Mouse (Mus musculus) layer of hippocampus, adult 11-12 months (tissue): ENCODE data around the gene Kat5.

Experiments
- DNase-seq: peaks from one replicate; pipeline ENCODE4 v3.0.0; 2022; ENCODE audit warnings: low spot score

Gene Kat5

DNA sequence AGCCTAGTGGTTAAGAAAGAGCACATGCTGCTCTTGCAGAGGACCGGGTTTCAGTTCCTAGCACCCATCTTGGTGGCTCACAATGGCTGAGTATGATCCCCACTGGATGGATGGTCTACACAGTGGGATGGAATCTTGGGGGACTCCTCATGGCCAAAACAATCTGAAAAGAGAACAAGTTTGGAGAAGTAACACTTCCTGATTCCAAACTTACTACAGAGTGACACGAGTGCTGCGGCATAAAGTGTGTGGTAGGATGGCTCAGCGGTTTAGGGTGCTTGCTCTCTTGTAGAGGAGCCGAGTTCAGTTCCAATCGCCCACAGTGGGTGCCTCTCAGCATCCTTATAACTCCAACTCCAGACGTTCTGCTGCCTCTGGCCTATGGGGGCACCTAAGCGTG is 15.3 kb upstream of the Kat5 start:
- DNase-seq: no peak

DNA sequence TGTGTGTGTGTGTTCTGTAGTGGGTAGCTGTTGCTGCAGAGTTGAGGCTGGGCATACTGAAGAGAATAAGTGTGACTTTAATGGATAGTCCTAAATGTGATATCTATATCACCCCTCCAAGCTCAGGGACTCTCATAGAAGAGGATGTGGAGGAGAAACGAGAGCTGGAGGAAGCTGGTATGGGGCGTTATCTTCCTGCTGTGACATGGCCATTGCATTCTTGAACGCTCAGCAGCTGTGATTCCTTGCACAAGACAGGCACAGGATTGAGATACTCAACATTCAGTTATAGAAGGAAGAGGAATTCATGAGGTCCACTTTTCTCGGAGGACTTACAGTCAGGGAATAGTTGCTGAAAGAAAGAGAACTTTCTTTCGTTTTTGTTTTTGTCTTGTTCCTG is 11.8 kb upstream of the Kat5 start:
- DNase-seq: no peak

DNA sequence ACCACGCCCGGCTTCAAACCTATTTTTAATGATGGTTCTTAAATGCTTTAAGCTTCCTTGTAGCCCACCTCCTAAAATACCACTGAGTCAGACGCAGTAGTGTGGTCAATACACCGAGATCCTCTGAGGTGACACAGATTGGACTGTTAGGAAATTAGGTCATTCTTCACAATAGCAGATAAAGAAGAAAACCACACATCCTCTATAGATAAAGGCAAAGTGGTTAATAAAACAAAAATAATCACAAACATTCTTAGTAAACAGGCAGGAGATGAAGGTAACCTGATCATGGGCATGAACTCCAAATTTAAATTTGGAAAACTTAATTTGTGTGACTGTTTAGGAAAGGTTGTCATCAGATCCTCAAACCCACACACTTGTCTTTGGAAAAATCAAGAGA is 10.0 kb upstream of the Kat5 start:
- no peak for DNase-seq

DNA sequence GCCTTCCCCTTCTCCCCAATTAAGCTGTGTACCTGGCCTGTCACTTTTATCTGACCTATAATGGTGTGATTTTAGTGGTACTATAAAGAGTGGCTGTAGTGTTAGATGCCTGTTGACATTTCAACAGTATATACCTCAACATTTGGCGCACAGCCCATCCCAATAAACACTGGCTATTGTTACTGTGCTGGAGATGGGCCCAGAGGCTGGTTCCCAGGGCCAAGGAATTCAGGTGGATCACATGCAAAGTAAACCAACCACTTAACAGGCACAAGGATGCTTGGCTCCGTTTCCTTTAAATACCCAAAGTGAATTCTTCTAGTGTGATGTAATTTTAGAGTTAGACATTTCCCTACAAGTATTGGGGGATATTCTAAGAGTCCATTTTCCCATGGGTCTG is 4.9 kb upstream of the Kat5 start:
- DNase-seq: no peak

DNA sequence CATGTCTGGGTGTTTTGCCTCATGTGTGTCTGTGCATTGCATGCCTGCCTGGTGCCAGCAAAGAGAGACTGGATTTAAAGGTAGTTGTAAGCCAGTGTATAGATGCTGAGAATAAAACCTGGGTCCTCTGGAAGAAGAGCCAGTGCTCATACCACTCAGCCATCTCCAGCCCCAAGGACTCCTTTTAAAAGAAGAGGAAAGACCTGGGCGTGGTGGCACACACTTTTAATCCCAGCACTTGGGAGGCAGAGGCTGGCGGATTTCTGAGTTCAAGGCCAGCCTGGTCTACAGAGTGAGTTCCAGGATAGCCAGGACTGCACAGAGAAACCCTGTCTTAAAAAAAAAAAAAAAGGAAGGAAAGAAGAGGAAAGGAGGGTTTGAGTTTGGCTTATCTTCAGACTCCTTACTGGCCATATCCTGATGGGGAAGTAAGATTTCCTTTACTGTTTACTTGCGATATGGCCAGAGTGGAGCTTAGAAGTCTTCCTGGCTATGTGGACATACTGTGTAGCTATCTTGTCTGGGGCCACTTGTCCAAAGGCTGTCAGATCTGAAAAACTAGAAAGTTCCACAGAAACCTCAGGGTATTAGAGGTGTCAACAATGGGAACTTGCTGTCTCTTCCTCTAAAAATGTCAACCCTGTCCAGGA is 2.9 kb upstream of the Kat5 start:
- DNase-seq: no peak

DNA sequence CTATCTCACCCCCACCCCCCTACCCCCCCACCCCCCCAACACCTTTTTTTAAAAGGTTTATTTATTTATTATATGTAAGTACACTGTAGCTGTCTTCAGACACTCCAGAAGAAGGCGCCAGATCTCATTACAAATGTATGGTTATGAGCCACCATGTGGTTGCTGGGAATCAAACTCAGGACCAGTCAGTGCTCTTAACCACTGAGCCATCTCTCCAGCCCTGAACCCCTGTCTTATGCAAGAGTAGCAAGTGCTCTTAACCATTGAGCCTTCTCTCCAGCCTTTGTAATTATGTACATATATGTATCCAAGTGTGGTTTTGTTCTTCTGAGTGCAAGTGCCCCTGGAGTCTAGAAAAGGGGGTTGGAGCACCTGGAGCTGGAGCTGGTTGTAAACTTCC is 1.9 kb upstream of the Kat5 start:
- no peak for DNase-seq

DNA sequence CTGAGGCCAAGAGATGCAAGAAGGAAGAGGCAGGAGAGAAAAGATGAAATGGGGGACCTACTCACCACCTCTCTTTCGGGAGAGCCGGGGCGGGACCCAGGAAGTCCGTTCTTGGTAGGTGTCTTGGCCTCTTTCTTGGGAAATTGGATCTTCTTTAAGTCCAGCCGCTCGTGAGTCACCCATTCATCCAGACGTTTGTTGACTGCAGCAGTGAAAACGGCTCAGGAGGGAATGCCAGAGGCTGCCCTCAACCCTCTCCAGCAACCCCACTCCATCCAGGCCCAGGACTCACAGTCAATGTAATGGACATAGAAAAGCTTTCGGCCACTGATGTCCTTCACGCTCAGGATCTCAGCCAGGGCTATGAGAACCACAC is 878 bp downstream of the Kat5 start:
- DNase-seq: no peak

DNA sequence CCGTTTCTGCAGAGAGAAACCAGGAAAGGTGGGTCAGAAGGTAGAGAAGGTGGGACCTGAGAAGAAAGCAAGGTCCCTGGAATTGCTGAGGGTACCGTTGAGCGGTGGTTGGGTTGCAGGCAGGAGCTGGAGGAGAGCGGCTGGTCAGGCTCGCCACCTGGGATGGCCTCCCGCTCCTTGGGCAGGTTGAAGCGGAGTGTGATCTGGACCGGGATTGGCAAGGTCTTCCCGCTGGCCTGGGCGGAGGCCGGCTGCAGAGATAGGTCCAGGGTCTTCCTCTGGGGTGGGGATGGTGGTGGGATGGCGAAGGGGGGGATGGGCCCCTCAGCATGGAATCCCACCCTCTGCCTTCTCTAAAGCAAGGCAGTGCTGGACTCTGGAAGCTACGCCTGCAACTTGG is 1.3 kb downstream of the Kat5 start:
- no peak for DNase-seq

DNA sequence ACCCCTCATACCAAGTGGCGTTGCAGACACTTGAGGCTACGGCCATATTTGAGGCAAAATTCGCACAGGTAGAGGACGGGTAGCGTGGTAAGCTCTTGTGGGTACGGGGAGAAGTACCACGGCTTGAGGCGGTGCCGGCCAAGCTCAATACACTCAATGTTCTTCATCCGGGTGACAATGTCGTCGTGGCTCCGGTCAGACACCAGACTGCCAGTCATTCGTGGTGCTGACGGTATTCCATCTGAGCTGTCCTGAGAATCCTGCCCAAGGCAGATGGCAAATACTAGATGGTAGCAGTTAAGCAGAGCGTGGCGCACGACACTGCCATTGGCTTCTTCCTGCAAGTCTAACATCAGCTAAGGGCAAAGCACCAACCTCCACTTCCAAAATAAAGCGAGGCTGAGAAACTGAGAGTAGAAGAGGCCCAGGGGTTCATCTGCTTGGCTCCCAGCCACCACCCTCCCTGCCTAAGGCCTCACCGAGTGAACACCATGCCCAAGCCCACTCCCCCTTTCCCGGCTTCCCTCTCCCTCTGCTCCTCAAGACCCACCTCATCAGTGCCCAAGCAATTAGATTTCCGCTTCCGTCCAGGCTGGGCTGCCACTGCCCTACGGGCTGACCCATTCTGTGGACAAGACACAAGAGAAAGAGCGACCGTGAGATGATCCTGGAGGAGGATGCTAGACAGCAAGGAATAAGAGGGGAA is 2.2 kb downstream of the Kat5 start:
- DNase-seq: no peak

DNA sequence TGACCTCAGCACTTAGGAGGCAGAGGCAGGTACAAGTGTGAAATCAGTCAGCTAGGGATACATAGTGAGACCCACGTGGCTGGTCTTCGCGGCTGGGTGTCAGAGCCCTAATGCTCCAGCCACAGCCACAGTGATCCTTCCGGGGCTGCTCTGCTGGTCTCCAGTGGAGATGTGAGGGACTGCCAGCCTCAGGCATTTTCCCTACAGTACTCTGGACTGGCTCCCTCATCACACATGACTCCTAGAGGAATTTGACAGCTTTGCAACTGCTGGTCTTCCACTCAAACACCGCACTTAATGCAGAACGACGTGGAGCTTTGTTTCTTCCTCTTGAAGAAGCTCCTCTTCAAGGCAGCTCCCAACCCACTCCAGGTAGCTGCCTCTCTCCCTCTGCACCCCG is 3.8 kb downstream of the Kat5 start:
- no peak for DNase-seq

DNA sequence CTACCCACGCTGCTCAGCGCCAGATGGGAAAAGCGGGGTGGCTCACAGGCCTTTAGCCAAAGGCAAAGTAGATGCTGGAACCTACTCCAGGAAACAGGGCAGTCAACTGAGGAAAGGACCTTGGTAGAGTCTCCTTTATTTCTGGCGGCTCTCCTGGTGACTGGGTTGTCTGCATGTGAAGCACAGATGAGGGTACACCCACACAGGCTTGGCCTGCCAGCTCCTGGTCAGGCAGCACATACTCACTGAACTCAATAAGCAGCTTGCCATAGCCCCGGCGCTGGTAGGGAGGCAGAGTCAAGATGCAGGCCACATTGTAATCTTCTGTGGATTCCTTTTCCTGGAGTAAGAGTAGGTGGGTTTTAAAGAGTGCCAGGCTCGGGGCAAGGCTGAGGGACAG is 4.9 kb downstream of the Kat5 start:
- no peak for DNase-seq

DNA sequence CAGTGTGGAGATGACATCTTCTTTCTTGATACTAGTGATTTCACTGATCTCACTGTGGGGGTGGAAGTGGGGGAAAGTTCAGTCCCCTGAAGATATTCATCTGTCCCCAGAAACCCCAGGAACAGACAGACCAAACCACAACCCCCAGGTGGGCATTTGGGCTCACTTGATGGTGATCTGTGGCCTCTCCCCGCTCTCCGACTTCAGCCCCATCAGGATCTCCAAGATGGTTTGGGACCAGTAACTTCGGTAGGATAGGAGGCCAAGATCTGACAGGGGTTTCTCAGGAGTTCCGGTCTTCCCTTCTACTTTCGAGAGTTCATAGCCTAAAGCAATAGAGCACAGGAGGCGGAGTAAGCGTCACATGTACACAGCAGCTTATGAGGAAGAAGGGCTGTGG is 6.4 kb downstream of the Kat5 start:
- DNase-seq: no peak

DNA sequence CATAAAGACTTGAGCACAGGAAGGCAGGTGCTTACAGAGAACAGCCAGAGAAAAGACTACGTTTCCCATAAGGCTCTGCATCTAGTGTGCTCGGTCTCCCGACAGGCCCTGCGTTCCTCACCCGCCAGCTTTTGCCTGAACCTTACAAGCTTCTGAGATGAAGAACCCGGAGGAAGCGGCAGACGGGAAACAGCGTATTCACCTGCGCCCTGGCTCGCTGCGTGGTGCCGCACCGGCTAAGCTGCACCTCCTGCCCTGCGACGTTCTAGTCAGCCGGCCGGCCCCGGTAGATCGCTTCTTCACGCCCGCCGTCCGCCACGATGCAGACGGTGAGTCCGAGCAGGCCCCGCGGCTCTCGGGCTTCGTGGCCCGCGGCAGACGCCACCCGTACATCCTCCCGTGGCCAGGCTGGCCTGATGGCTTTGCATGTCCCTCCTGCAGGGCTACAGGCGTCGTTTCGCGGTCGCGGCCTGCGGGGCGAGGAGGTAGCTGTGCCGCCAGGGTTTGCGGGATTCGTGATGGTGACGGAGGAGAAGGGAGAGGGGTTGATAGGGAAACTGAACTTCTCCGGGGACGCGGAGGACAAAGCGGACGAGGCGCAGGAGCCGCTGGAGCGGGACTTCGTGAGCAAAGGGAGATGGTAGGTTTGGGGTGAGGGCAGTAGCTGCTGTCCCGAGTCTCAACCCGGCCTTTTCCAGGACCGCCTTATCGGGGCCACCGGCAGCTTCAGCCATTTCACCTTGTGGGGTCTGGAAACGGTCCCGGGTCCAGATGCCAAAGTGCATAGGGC is 8.1 kb downstream of the Kat5 start, which contains the start of gene Rnaseh2c:
Gene Rnaseh2c, plus strand, starts transcription at position 122 of the 790 bp plus-strand sequence.
- peak; percentile 82 for DNase-seq

DNA sequence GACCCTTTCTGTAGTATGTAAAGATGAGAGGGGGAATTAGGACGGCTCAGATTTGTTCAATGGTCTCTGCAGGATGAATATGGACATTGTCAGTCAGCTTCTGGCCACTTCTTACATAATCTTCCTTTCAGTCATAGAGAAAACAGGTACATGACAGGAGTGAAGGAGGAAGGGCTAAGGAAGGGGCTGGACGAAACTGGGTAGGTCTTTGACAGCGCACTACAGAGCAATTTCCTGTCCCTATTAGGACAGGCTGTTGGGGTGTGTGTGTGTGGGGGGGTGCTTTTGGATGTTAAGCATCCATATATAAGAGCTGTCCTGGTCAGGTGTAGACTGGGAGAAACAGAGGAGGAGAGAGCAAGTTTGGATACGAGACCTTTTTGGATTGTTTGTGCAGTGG is 10.8 kb downstream of the Kat5 start:
- DNase-seq: no peak

DNA sequence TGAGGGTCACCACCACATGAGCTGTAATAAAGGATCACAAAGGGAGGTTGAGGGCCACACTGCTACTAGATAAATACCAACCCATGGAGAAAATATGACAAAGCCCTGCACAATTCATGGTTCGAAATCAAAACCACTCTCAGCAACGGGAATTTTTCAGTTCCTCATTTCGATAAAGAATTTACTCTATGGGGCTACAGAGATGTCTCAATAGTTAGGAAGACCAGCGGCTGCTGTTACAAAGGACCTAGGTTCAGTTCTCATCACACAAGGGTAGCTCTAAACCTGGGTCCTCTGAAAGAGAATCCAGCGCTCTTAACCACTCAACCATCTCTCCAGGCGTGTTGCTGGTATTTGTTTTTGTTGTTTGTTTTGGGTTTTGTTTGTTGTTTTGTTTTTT is 18.1 kb downstream of the Kat5 start:
- no peak for DNase-seq

DNA sequence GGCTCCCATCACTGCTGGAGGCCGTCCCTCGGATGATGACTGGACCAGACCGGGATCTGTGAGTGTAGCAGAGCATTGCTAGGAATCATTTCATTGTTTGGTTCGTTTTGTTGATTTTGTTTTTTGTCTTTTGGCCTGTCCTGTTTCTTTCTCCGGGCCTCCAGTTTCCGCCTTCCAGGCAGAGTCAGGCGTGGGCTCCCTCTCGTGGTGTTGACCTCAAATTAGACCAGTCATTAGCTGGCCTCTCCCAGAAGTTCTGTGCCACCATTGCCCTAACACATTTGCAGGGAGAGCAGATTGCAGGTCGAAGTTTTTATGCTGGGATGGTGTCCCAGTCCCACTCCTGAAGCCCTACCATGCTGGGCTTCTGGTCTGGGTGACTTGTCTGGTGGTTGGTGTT is 20.9 kb downstream of the Kat5 start:
- no peak for DNase-seq

DNA sequence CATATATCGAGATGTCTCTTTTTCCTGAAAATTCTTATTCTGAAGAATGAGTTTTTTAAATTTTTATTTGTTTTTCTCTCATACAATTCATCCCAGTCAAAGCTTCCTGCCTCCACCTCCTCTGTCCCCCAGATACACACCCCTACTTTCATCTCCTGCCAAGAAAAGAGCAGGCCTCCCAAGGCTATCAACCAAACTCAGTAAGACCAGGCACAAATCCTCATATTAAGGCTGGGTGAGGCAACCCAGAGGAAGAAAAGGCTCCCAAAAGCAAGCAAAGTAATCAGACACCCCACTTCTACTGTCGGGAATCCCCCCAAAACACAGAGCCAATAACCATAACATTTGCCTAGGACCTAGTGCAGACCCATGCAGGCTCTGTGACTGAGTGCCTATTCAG is 28.0 kb downstream of the Kat5 start:
- DNase-seq: no peak

DNA sequence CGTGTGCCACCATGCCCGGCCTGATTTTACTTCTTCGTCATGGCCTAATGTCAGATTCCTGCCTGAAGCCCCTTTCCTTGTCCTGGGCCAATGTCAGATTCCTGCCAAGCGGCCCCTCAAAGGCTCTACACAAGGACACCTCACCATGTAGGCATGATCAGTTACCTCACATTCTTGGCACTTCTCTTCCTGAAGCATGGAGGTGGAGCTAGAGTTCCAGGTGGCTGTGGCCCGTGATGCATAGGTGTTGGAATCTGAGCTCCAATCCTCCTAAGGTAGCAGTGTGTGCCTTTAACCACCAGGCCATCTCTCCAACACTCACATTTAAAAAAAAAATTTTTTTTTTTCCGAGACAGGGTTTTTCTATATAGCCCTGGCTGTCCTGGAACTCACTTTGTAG is 29.3 kb downstream of the Kat5 start:
- DNase-seq: no peak

DNA sequence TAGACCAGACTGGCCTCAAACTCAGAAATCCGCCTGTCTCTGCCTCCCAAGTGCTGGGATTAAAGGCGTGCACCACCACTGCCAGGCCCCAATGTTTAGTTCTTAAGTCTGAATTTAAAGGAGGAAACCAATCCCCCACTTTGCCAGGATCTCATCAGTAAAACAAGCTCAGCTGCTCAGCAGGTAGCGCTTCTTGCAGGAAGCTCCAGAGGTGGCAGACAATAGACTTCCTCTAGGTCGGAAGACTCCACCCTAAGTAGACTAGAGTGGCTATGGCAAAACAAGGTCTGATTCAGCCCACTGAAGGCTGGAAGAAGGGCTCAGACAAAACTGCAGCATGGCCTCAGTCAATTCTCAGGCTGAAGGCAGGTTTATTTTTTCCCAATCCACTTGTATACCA is 30.1 kb downstream of the Kat5 start:
- DNase-seq: no peak

DNA sequence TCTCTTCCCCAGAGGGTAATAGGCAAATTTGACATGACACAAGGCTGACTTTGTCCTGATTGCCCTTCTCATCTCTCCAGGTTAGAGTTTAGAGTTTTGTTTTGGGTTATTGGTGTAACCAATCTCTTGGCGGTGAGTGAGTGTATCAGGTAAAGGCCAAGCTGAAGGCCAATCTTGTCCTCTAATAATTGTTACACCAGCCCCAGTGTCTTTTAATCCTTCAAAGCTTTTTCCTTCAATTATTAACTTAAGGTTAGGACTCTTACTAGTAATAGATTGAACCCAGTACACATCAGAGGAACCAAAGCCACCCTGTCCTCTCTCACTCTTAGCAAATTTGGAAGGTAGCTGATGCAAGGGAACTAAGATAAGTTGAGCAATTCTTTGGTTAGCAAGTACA is 34.7 kb downstream of the Kat5 start:
- no peak for DNase-seq

DNA sequence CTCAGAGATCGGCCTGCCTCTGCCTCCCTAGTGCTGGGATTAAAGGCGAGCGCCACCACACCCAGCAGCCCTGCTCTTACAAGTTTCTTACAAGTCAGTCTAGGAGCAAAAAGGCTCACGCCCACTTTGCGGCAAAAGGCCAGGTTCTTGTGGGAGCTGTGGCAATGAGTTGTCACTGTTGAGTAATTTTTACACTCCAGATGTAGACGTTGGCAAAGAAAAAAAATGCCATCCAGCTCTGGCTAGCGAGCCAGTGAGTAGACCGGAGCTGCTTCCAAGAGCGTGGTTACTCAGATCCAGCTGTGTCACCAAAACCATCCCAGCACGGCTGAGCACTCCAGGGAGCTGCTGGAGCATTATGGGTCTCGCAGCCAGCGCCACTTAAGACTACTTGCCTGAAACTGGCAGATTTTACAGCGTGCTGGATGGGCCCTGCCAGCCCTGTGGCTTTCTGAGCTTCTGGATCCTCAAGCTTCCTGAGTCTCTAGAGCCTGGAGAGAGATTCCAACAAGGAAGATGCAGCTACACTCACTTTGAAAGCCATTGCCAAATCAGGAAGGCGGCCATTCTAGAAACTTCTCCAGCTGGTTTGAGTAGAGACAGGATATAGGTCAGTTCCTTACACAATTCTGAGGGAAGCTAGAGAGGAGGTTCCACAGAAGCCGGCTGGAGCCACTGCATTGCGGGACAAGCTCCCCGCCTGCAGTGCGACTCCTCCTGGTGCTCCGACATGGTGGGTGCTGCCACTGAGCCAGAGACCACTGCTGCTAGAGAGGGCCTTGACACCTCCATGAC is 37.5 kb downstream of the Kat5 start:
- DNase-seq: peak; percentile 69

DNA sequence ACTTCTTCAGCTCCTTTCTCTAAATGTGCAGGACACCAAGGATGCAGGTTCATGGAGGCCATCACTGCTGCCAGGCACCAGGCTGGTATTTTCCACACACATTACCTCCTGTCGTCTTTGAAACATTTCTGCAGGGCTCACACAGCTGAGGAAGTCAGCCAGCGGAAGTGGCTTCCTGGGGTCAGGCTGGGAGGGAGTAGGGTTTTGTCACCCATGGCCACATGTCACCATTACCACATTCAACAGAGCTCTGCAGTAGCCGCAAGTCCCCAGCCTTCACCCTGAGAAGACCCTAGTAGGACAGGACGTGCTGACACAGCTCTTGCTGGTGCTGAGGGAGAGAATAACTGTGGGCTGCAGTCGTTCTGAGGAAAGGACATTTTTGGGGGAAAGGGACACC is 38.2 kb downstream of the Kat5 start:
- DNase-seq: peak; percentile 31
